Mouse (Mus musculus) mesoderm, embryonic 11.5 days (tissue): Measurements from ENCODE around the gene Cyp39a1.
A peak's percentile ranks its signal among the peaks of the same experiment; 100 is the strongest.

Source experiments
- DNase-seq: peaks from one replicate; pipeline ENCODE4 v3.0.0-alpha.2; 2012; ENCODE audit warnings: low read depth, low spot score

Cyp39a1 gene

DNA sequence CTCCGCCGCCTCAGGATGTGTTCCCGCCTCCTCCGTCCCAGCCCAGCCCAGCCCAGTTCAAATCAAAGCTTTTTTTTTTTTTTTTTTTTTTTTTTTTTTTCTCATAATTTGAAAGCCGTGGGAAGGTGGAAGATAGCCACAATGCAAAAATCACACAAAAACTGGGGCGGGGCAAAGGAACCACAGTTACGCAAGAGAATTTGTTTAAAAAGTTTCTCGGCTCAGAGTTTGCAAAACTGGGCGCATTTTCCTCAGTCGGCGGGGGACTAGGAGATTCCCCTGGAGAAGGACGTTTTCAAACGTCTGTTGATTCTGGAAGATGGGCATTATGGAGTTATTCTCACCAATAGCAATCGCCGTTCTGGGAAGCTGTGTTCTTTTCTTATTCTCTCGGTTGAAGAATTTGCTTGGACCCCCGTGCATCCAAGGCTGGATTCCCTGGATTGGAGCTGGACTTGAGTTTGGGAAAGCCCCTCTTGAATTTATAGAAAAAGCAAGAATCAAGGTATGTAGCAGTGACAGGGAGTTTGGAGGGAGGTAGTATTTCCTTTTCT, at the start of gene Cyp39a1:
TSS of gene Cyp39a1 (plus strand) at position 136 of the 554 bp plus-strand sequence.
- DNase-seq, result no peak

DNA sequence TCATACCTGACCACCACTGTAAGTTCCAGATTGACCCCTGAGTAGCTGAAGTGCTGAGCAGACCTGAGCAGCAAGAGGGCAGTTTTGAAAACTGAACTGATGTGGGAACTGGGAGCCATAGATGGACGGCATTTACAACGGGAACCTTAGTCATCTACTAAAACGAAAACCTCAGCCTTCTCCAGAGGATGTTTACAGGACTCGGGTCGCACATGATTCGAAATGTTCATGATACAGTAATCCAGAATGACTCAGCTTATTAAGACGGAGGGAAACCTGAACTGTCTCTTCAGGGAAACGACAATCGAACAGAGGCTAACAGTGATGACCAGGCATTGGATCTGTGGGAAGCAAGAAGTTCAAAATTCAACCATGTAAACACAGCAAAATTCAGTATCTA, 48.1 kb upstream of the Cyp39a1 start:
- no peak for DNase-seq

DNA sequence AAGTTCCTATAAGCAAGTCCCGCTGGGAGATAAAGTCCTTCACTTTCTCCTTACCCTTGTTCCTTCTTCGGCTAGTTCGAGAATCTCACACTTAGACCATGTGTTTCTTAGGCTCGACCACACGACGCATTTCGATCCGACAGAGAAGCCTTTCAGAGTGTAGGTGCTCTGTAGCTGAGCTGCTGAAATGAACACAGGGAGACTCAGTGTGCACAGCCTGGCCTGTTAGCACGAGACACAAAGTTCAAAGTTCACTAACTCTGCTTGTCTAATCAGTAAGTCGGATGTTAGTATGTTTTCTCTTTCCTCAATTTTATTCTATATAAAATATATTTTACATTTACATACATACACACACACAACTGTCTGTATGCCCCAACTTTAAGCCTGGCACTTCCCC, 45.1 kb upstream of the Cyp39a1 start:
- no peak for DNase-seq

DNA sequence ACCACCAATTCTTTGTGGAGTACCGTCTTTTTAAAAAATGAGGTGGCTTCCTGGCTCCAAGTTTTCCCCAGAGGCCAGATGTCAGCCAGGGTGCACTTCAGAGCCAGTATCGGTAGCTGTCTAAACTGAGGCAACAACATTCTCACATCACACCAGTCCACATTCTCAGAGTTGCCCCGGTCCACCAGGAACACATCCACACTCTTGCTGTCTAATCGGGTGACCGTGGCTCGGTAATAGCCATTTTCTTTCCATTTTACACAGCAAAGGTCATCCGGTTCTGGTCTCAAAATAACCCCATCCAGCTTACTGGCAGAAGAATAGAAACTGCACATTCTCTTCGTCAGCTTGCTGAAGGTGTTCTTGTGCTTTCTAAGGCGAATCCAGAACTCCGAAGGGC, 39.0 kb upstream of the Cyp39a1 start:
- DNase-seq, result no peak

DNA sequence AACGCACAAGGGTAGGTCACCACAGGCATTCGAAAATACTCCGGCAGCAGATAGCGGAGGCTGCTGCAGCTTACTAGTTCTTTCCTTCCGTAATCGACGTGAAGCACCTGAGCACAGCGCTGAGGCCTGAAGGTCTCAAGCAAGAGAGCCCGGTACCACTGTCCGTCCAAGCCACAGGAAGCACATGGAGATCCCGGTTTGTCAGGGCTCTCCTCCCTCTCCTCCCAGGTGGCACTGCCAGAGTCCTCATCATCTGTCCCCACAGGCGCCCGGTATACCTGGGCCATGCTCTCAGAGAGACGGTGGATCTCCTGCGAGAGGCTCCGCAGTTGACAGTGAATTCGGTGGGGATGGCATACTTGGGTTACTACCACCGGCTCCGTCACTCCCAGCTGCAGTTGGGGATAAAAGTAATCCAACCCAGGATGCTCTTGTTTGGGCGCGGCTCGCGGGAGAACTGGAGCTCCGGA, 38.2 kb upstream of the Cyp39a1 start:
- DNase-seq, result no peak

DNA sequence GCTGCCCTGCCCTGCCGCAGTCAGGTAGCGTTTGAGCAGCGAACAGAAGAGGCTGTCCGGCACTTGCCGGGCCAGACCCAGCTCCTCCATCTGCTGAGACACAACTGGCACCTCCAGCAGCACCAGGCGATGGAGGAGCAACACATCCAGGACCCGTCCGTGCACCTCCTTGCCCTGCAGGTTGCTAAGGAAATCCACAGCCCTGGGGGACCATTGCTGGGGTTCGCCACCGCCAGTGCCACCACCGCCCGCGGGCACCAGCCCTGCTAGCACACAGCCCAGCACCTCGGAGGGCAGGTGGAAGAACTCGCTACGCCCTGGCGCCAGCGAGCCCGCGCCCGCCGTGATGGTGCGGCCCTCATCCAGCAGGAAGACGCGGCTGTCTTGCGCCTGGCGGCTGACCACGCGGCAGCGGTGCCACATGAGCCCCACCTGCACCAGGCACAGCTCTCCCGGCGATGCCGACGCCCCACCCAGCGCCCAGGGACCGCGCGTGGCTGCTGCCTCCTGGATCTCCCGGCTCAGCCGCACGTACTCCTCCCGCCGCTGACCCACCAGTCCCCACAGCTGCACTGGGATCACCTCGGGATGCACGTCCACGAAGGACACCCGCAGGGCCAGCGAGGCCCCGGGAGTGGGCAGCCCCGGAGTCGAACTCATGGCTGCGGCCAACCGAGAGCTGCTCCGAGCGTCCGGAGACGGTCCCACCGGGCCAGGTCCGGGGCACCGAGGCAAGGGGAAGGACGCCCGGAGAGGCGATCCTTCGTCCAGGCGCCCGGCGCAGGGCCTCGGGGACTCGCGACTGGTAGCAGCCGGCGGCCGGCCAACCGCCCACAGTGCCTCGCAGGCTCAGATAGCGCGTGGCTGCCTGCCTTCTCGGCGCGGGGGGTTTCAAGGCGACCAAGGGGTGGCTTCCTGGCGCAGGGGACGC, 37.5 kb upstream of the Cyp39a1 start, which contains the start of gene Tdrd6:
TSS of gene Tdrd6 (minus strand) at position 804 of the 931 bp plus-strand sequence.
- peak; percentile 48 for DNase-seq

DNA sequence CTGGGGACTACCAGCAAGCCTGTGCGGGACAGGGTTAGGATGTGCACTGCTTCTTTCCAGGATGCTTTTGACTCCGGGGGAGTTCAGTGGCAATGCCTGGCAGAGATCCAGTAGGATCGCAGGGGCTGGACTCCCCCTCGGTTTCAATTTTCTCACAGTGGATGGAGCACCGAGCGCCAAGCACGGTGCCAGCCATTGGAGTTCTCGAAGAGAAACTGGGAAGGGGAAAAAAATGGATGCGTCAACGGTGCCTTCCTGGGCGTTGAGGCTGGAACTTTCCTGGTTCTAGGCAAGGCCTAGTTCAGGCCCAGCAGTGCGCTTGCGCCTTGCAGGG, 36.8 kb upstream of the Cyp39a1 start:
- no peak for DNase-seq

DNA sequence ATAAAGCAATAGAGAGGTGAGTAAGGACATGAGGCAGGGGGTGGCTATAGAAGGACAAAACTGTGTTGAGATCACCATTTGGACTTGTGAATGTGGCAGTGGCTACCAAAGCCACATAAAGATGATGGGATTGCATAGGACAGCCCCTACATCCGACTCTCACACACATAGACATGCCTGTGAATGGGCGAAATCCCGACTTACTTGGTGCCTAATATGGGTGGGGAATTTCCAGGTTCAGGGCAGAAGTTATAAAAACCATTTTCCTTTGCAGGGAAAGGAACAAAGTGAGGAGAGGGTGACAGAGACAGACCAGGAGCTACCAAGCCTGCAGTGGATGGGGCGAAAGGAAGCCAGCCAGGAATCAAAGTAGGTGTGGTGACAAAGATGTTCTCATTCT, 30.1 kb upstream of the Cyp39a1 start:
- DNase-seq, result no peak

DNA sequence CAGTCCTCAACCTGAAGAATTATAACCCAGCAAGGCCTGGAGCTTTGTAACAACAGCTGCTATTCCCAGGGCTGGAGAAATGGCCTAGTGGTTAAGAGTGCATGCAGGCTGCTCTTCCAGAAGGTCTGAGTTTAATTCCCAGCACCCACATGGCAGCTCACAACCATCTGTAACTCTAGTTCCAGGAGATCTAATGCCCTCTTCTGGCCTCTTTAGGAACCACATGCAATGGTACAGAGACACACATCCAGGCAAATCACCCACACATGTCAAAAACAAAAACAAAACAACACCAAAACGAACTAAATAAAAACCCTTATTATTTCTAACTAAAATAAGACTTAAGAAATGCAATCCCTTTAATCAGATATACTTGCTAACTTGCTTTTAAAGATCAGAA, 26.4 kb upstream of the Cyp39a1 start:
- no peak for DNase-seq

DNA sequence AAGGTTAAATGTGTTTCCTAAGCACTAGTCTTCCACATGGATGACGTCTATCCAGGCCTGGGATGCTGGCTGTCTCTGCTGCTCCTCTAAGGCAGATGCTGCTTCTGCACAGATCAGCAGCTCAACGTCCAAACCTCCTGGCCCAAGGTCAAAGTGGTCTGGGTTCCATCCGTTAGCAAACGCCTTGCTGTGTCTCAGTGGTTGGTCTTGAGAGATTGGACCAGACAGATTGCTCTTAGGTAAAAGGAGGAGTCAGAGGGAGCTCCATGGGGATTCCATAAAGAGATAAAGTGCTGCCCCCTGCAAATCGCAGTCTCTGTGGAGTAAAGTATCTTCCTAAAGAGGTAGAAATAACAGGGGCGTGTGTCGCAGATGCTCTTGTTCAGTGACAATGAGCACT, 24.0 kb upstream of the Cyp39a1 start:
- no peak for DNase-seq

DNA sequence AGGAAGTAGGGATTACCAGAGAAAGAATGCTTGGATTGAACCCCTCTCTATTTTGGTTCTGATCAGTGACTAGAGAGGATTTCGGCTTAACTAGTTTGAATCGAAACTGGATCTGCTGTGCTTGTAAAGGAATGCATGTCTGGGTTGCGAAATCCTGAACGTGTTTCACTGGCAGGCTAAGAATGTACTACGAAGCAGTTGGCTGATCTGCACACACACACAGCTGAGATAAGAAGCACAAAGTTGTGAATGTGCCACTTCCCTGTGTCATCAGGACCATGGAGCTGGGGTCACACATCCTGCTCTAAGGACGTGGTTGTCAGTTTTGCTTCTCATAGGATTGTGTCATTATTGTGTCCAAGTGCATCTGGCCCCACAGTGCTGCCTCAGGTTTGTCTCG, 22.9 kb upstream of the Cyp39a1 start:
- no peak for DNase-seq

DNA sequence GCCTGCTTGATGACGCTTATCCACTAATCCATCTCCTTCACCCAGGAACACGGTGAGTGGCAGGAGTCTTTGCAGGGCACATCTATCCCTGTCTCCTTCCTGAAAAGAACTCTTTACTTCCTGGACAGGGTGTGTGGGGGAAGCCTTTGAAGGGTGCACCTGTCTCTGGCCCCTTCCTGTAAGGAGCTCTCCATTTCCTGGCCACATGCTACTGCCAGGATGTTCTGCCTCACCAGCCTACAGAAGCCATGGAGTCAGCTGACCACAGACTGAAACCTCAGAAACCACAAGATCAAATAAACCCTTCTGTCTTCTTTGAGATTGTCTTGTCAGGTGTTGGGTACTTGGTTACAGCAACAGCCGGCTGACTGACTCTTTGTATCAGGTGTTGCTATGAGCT, 22.1 kb upstream of the Cyp39a1 start:
- DNase-seq, result no peak

DNA sequence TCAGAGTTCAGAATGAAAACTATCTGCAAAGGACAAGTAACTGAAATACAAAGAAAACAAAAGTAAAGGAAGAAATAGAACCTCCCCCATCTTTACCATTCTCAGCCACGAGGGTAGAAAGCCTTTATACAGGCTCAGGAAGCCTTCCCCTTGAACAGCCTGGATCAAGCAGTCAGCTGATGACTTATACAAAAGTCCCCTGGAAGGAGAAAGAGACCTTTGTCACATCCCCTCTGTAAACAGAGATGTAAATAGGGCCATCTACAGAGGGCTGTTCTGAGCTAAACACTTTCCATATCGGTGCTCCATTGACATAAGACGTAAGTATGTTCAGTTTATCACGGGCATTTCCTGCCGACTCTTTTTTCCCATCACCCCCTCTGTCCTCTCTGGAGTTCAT, 20.3 kb upstream of the Cyp39a1 start:
- no peak for DNase-seq

DNA sequence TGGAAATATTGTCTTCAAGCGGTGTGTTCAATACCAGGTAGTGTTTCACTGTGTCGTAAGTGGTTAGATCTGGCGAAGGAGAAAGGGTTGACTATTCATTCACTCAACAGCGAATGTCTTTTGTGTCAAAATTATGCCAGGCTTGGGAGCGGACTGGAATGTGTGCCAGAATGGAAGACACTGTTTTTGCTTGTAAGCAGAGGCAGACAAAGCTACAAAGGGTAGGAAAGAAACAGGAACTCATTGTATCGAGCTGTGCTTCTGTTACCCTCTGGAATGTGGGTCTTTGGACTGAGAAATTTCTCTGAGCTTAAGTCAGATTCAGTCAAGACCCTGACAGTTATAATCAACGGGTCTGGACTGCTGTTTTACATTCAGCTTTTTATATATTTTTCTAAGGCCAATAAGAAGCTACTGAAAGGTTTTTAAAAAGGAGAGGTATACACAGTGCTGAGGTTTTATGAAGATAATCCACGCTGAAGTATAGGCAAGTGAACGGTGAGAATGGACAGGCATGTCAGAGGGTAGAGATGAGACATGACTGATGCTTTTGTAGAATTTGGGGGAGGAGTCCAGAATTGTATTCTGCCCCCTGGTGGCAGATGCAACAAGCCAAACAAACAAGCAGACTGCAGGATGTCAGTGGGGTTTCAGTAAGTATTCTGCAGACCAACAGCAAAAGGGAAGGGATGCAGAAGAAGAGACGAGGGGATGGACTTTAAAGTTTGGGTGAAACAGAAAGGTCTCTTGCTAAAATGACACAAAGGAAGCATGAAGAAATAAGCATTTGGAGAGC, 17.4 kb upstream of the Cyp39a1 start:
- peak; percentile 25 for DNase-seq

DNA sequence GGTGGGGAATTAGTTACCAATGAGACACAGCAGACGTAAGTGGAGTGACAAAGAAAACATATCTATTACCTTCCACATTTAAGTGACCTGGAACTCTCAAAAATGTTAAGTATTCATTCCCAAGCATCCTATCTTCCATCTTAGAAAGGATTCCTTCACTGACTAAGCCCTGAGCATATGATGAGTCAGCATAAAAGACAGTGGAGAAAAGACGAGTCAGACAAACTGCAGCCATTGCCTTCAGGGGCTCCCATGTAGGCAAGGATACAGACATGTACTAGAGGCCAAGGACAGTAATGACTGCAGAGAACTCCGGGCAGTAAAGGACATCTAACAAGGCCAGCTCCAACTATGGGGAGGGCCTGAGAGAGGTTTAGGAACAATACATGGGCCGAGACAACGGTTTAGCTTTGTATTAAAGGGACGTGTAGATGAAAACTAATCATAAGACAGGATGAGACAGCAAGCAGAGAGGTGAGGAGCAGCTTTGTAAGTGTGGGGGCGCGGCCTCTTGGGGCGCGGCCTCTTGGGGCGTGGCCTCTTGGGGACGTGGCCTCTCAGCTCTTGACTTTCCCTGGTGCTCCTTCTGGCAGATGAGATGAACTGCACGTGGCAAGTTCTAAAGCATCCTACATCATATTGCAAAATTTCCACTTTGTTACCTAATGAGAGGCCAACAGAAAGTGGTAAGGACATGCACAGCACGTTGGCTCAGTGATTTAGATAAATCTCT, 15.7 kb upstream of the Cyp39a1 start:
- no peak for DNase-seq

DNA sequence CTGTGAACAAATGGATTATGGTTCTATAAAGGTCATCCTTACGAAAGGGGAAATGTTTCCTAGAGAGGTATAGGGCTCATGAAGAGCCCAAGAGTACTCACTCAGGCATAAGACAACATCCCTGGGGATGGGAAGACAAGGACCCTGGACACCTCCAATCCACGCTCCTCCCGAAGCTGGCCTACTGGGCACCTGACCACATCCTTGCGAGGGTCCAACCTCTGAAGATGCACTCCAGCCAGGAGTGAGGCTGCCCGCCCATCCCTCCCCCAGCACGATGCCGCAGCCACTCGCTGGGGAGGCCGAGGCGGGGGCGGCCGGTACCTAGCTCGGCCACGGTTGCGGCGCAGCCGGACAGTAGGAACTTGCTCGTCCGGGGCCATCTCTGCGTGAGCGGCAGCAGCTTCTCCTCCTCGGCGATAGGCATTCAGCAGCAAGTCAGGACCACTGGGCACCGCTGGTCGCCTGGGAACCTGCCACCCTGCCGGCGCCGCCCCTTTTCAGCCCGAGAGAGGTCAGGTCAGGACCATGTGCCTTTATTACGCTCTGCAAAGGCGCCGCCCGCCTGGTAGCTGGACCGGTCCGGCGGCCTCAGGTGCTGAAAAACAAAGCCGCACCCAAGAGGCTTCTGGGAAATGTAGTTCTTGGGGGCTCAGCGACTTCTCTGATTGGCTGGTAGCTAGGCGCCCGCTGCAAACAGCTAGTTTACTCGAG, 492 bp upstream of the Cyp39a1 start, which contains the start of gene Slc25a27:
TSS of gene Slc25a27 (minus strand) at position 639 of the 714 bp plus-strand sequence.
- peak; percentile 93 for DNase-seq

DNA sequence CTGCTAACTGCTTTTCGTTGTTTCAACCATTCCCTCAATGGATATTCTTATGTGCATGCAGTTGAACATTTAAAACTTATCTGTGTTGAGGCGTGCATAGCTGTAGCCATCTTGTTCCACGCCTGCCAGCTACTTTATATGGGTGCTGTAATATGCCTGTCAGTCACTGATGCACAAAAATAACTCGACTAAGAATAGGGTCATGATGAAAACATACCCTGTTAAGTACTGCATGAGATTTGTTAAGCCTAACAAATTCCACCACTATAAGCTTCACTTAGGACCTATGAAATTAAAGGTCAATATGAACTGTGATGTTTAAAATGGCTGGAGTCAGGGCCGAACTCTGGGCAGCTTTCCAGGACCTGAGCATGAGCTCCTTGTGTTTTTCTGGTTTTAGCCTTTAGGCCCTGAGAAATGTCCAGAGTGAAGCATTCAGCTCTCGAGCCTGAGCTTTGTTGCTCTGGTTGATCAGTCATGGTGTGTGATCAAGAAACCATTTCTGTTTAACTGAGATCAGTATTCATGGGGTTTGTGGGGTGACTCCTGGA, 2.0 kb downstream of the Cyp39a1 start:
- DNase-seq, result no peak

DNA sequence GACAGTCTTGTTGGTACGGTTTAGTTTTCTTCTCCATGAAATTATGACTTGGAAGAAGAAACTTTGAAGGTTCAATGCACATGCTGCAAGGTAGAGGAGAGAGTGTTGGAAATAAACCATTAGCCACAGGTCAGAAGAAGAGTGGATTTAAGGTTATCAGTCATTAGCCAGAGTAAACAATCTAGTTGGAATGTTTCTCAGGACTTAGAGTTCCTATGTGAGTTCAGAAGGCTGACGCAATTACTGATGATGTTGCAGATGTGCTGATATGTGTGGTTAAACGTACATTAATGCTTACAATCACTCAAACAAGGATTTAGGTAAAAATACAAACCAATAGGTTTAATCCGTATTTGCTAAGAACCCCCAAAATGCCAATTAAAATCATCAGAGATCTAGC, 4.7 kb downstream of the Cyp39a1 start:
- no peak for DNase-seq

DNA sequence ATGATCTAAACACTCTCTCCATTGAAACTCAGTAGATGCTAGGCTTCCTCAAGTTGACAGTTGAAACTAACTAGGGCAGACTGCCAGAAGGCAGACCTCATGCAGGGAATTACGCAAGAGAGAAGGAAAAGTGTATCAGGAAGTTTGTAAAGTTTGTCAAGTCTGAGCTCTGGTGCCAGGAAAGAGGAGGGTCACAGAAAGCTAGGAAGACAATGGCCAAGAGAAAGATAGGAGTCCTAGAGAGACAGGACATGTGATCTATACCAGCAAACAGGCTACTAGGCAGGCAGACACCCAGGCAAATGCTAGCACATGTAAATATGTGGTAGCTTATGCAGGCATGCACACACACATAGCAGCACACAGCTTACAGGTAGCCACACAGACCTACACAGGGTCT, 8.0 kb downstream of the Cyp39a1 start:
- no peak for DNase-seq

DNA sequence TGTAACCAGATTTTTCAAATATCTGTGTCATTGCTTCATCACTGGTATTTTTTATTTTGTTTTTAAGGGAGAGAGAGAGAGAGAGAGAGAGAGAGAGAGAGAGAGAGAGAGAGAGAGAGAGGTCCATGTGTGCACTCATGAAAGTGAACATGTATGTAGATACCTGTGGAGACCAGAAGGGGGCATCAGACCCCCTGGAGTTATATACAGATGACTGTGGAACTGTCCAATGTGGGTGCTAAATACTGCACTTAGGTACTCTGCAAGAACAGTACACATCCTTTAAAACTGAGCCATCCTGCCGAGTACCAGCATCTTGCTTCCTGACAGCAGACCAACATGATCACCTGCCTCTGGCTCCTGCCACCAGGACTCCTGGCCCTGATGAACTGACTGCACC, 9.0 kb downstream of the Cyp39a1 start:
- no peak for DNase-seq

DNA sequence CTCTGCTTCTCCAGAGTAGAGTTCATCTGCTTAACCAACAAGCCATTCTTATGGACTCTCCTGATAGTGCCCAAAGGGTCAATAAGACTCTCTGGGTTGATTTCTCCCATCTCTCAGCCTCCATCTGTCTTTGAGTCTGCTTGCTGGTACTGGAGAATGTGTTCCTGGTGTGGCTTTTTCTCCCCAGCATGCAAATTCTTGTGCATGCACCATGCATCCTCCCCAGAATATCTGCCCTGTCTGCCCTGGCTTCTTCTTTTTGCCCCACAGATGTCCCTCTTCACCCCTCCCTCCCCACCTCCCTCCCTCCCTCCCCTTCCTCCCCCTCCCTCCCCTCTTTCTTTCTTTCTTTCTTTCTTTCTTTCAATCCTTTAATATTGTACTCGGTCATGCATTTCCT, 10.1 kb downstream of the Cyp39a1 start:
- no peak for DNase-seq
